Mouse (Mus musculus): Measurements from ENCODE around the gene Itga5. TPM values are rescaled to one million over a fixed set of nuclear protein-coding genes. Genes with fewer than 3 reads are reported as not detected.
A peak's percentile ranks its signal among the peaks of the same experiment; 100 is the strongest.

Gene Itga5
- polyA plus RNA-seq, 1 experiment from 2014 or later, result 40.3 TPM

GRCm38 (mm10) chr15:103378665-103379356, 12.2 kb upstream of the Itga5 start:
- peak; percentile 49 for ATAC-seq
- H3K9ac ChIP-seq (ENCODE audit: low read depth, low read length), result no peak overlapping the region
- 31% methylated on average over 3 of the region's 3 CpGs for WGBS
- H3K9me3 ChIP-seq (ENCODE audit: control insufficient read depth, low read length), result no peaks in the 10 kb centered on the region
- no peaks in the 10 kb centered on the region for H3K27me3 ChIP-seq (replicated peaks; ENCODE audit: control insufficient read depth, insufficient read depth, low read length)
- peak overlapping the region; percentile 71 for H3K27ac ChIP-seq (ENCODE audit: low read length)
- no peak overlapping the region for H3K4me2 ChIP-seq (ENCODE audit: low read depth, low read length)
- no peak overlapping the region for H3K4me3 ChIP-seq (ENCODE audit: low read length)
- no peaks in the 10 kb centered on the region for H3K36me3 ChIP-seq (ENCODE audit: control insufficient read depth, insufficient read depth, low read length)
- H3K4me1 ChIP-seq (ENCODE audit: control insufficient read depth, insufficient read depth, low read length), result peaks cover 12% of the 10 kb centered on the region

GRCm38 (mm10) chr15:103377752-103378664, 11.4 kb upstream of the Itga5 start:
- Histone ChIP-seq H3K4me3 (ENCODE audit: low read length) (no peak overlapping the region), H3K9ac (ENCODE audit: low read depth, low read length) (no peak overlapping the region), H3K4me2 (ENCODE audit: low read depth, low read length) (no peak overlapping the region), H3K27ac (ENCODE audit: low read length) (peak overlapping the region; percentile 71), H3K27me3 (replicated peaks; ENCODE audit: control insufficient read depth, insufficient read depth, low read length) (no peaks in the 10 kb centered on the region), H3K4me1 (ENCODE audit: control insufficient read depth, insufficient read depth, low read length) (peaks cover 9% of the 10 kb centered on the region), H3K9me3 (ENCODE audit: control insufficient read depth, low read length) (no peaks in the 10 kb centered on the region), H3K36me3 (ENCODE audit: control insufficient read depth, insufficient read depth, low read length) (no peaks in the 10 kb centered on the region)
- WGBS, result 62% methylated on average over 3 of the region's 3 CpGs
- peak; percentile 49 for ATAC-seq

- peak; percentile 54 for ATAC-seq
- H3K36me3 ChIP-seq (ENCODE audit: control insufficient read depth, insufficient read depth, low read length), result no peaks in the 10 kb centered on the region
- peak overlapping the region; percentile 71 for H3K27ac ChIP-seq (ENCODE audit: low read length)
- WGBS, result 44% methylated on average over 8 of the region's 8 CpGs
- H3K4me3 ChIP-seq (ENCODE audit: low read length), result no peak overlapping the region
- H3K9ac ChIP-seq (ENCODE audit: low read depth, low read length), result no peak overlapping the region
- H3K4me1 ChIP-seq (ENCODE audit: control insufficient read depth, insufficient read depth, low read length), result peaks cover 5% of the 10 kb centered on the region
- H3K4me2 ChIP-seq (ENCODE audit: low read depth, low read length), result no peak overlapping the region
- H3K27me3 ChIP-seq (replicated peaks; ENCODE audit: control insufficient read depth, insufficient read depth, low read length), result no peaks in the 10 kb centered on the region
- H3K9me3 ChIP-seq (ENCODE audit: control insufficient read depth, low read length), result no peaks in the 10 kb centered on the region
These were observed 10.3 kb upstream of the Itga5 start for GRCm38 (mm10) chr15:103376837-103377269.

GRCm38 (mm10) chr15:103375112-103375800, 8.7 kb upstream of the Itga5 start:
- no peak overlapping the region for H3K27ac ChIP-seq (ENCODE audit: low read length)
- H3K27me3 ChIP-seq (replicated peaks; ENCODE audit: control insufficient read depth, insufficient read depth, low read length), result no peaks in the 10 kb centered on the region
- H3K9ac ChIP-seq (ENCODE audit: low read depth, low read length), result no peak overlapping the region
- ATAC-seq, result no peak
- no peaks in the 10 kb centered on the region for H3K36me3 ChIP-seq (ENCODE audit: control insufficient read depth, insufficient read depth, low read length)
- peaks cover 8% of the 10 kb centered on the region for H3K4me1 ChIP-seq (ENCODE audit: control insufficient read depth, insufficient read depth, low read length)
- H3K4me2 ChIP-seq (ENCODE audit: low read depth, low read length), result no peak overlapping the region
- H3K9me3 ChIP-seq (ENCODE audit: control insufficient read depth, low read length), result no peaks in the 10 kb centered on the region
- H3K4me3 ChIP-seq (ENCODE audit: low read length), result no peak overlapping the region
- 88% methylated on average over 4 of the region's 4 CpGs for whole genome bisulfite sequencing

GRCm38 (mm10) chr15:103372461-103372860, 5.9 kb upstream of the Itga5 start:
- Histone ChIP-seq H3K9me3 (ENCODE audit: control insufficient read depth, low read length) (no peaks in the 10 kb centered on the region), H3K36me3 (ENCODE audit: control insufficient read depth, insufficient read depth, low read length) (no peaks in the 10 kb centered on the region), H3K27ac (ENCODE audit: low read length) (no peak overlapping the region), H3K4me3 (ENCODE audit: low read length) (no peak overlapping the region), H3K27me3 (replicated peaks; ENCODE audit: control insufficient read depth, insufficient read depth, low read length) (no peaks in the 10 kb centered on the region), H3K4me1 (ENCODE audit: control insufficient read depth, insufficient read depth, low read length) (0 out of 2 replicates have a peak, but pooled peaks cover 3% of the 10 kb centered on the region), H3K4me2 (ENCODE audit: low read depth, low read length) (no peak overlapping the region), H3K9ac (ENCODE audit: low read depth, low read length) (no peak overlapping the region)
- no peak for ATAC-seq

GRCm38 (mm10) chr15:103371741-103372140, 5.2 kb upstream of the Itga5 start:
- 89% methylated on average over 1 of the region's 1 CpGs for WGBS

GRCm38 (mm10) chr15:103371208-103371607, 4.6 kb upstream of the Itga5 start:
- Histone ChIP-seq H3K9me3 (ENCODE audit: control insufficient read depth, low read length) (no peaks in the 10 kb centered on the region), H3K4me2 (ENCODE audit: low read depth, low read length) (no peak overlapping the region), H3K9ac (ENCODE audit: low read depth, low read length) (no peak overlapping the region), H3K4me1 (ENCODE audit: control insufficient read depth, insufficient read depth, low read length) (0 out of 2 replicates have a peak, but pooled peaks cover 7% of the 10 kb centered on the region), H3K27ac (ENCODE audit: low read length) (0 out of 2 replicates have a peak overlapping the region, but pooled peaks have one; percentile 3), H3K4me3 (ENCODE audit: low read length) (no peak overlapping the region), H3K27me3 (replicated peaks; ENCODE audit: control insufficient read depth, insufficient read depth, low read length) (no peaks in the 10 kb centered on the region), H3K36me3 (ENCODE audit: control insufficient read depth, insufficient read depth, low read length) (no peaks in the 10 kb centered on the region)
- WGBS, result 22% methylated on average over 2 of the region's 2 CpGs
- ATAC-seq, result no peak

More at GRCm38 (mm10) chr15:103371741-103372140, 5.2 kb upstream of the Itga5 start:
- Histone ChIP-seq H3K36me3 (ENCODE audit: control insufficient read depth, insufficient read depth, low read length) (no peaks in the 10 kb centered on the region), H3K4me2 (ENCODE audit: low read depth, low read length) (no peak overlapping the region), H3K4me3 (ENCODE audit: low read length) (no peak overlapping the region), H3K4me1 (ENCODE audit: control insufficient read depth, insufficient read depth, low read length) (0 out of 2 replicates have a peak, but pooled peaks cover 7% of the 10 kb centered on the region), H3K27me3 (replicated peaks; ENCODE audit: control insufficient read depth, insufficient read depth, low read length) (no peaks in the 10 kb centered on the region), H3K27ac (ENCODE audit: low read length) (no peak overlapping the region), H3K9me3 (ENCODE audit: control insufficient read depth, low read length) (no peaks in the 10 kb centered on the region), H3K9ac (ENCODE audit: low read depth, low read length) (no peak overlapping the region)
- ATAC-seq, result no peak

- WGBS, result 39% methylated on average over 4 of the region's 4 CpGs
- no peak overlapping the region for H3K9ac ChIP-seq (ENCODE audit: low read depth, low read length)
- 0 out of 2 replicates have a peak, but pooled peaks cover 7% of the 10 kb centered on the region for H3K4me1 ChIP-seq (ENCODE audit: control insufficient read depth, insufficient read depth, low read length)
- ATAC-seq, result no peak
- no peak overlapping the region for H3K27ac ChIP-seq (ENCODE audit: low read length)
- H3K27me3 ChIP-seq (replicated peaks; ENCODE audit: control insufficient read depth, insufficient read depth, low read length), result no peaks in the 10 kb centered on the region
- H3K36me3 ChIP-seq (ENCODE audit: control insufficient read depth, insufficient read depth, low read length), result no peaks in the 10 kb centered on the region
- no peaks in the 10 kb centered on the region for H3K9me3 ChIP-seq (ENCODE audit: control insufficient read depth, low read length)
- H3K4me3 ChIP-seq (ENCODE audit: low read length), result no peak overlapping the region
- no peak overlapping the region for H3K4me2 ChIP-seq (ENCODE audit: low read depth, low read length)
These were observed 3.9 kb upstream of the Itga5 start for GRCm38 (mm10) chr15:103370462-103370861.

GRCm38 (mm10) chr15:103369123-103369522, 2.6 kb upstream of the Itga5 start:
- Histone ChIP-seq H3K27ac (ENCODE audit: low read length) (no peak overlapping the region), H3K4me3 (ENCODE audit: low read length) (no peak overlapping the region), H3K9ac (ENCODE audit: low read depth, low read length) (no peak overlapping the region), H3K36me3 (ENCODE audit: control insufficient read depth, insufficient read depth, low read length) (no peaks in the 10 kb centered on the region), H3K9me3 (ENCODE audit: control insufficient read depth, low read length) (no peaks in the 10 kb centered on the region), H3K27me3 (replicated peaks; ENCODE audit: control insufficient read depth, insufficient read depth, low read length) (no peaks in the 10 kb centered on the region), H3K4me1 (ENCODE audit: control insufficient read depth, insufficient read depth, low read length) (0 out of 2 replicates have a peak, but pooled peaks cover 16% of the 10 kb centered on the region), H3K4me2 (ENCODE audit: low read depth, low read length) (no peak overlapping the region)
- WGBS, result 73% methylated on average over 1 of the region's 1 CpGs
- no peak for ATAC-seq
